Mouse (Mus musculus): Measurements from ENCODE around the gene Cnih3.

- no peak for TF ChIP-seq CHD2 (IDR thresholded peaks at IDR 0.05; ENCODE audit: low read depth, low read length)
- TF ChIP-seq HCFC1 (IDR thresholded peaks at IDR 0.05; ENCODE audit: borderline replicate concordance, insufficient read depth, low read length) = no peak
- TF ChIP-seq MAFK (IDR thresholded peaks at IDR 0.05; ENCODE audit: insufficient read depth, low read depth, low read length) = no peak
Observed at GRCm38 (mm10) chr1:181399179-181399578, 46.8 kb downstream of the Cnih3 start.

All from ES-E14 (cell line).